Mouse (Mus musculus) neural tube, embryonic 14.5 days (tissue): ENCODE measurements at regions not wholly inside any gene's neighbourhood (a gene's known extent, or its start where the extent isn't known, plus 50 kb on each side); places are given as distances from the start of the nearest gene placed in this dataset.
A peak's percentile ranks its signal among the peaks of the same experiment; 100 is the strongest.

Experiments used
- ATAC-seq: fragments of 200-750 bp; cut with Nextera tagmentation; 2 replicates; pipeline ENCODE4 v1.8.0; 2017; ENCODE audit warnings: low read depth, mild to moderate bottlenecking, moderate TSS enrichment, moderate library complexity
- H3K27ac ChIP-seq: fragments of 300-500 bp; sonication (generic); 2 replicates; pipeline ENCODE4 v1.5.1; 2014; ENCODE audit warnings: low read depth, mild to moderate bottlenecking, control low read depth, low read length, moderate library complexity, mixed read lengths
- H3K27me3 ChIP-seq: fragments of 300-500 bp; sonication (generic); 2 replicates; pipeline ENCODE4 v1.6.1; 2014; ENCODE audit warnings: low read length; ENCODE audit not compliant: control insufficient read depth, insufficient read depth
- H3K36me3 ChIP-seq: fragments of 300-500 bp; sonication (generic); 2 replicates; pipeline ENCODE4 v1.6.1; 2014; ENCODE audit warnings: low read length, mixed read lengths; ENCODE audit not compliant: control insufficient read depth, insufficient read depth
- H3K4me1 ChIP-seq: fragments of 300-500 bp; sonication (generic); 2 replicates; pipeline ENCODE4 v1.6.1; 2014; ENCODE audit warnings: low read length; ENCODE audit not compliant: control insufficient read depth, insufficient read depth
- H3K4me2 ChIP-seq: fragments of 300-500 bp; sonication (generic); 2 replicates; pipeline ENCODE4 v1.6.1; 2014; ENCODE audit warnings: mild to moderate bottlenecking, low read depth, low read length, control low read depth
- H3K4me3 ChIP-seq: fragments of 300-500 bp; sonication (generic); 2 replicates; pipeline ENCODE4 v1.5.1; 2014; ENCODE audit warnings: low read depth, low read length, control low read depth, mixed read lengths
- H3K9ac ChIP-seq: fragments of 300-500 bp; sonication (generic); replicated peaks from 2 replicates; pipeline ENCODE4 v1.6.1; 2014; ENCODE audit warnings: low read depth, mild to moderate bottlenecking, control low read depth, low read length, mixed read lengths
- H3K9me3 ChIP-seq: fragments of 300-500 bp; sonication (generic); 2 replicates; pipeline ENCODE4 v1.6.1; 2016; ENCODE audit warnings: low read length; ENCODE audit not compliant: control insufficient read depth
- WGBS: fragments of 180-500 bp; shearing (Covaris S2); extraction: QIAGEN DNeasy Blood & Tissue Kit; methylation state at CpG from one replicate; pipeline ENCODE4 v1.1.7; 2014; 5-methylcytosine and 5-hydroxymethylcytosine counted together

- 19% methylated on average over 1 of the region's 1 CpGs for WGBS
- ATAC-seq = peak; percentile 61; the same call in 1 of the 2 replicates
- Histone ChIP-seq H3K36me3 (no peaks in the 10 kb centered on the region), H3K9ac (no peak overlapping the region), H3K27me3 (no peaks in the 10 kb centered on the region), H3K4me1 (0 out of 2 replicates have a peak, but pooled peaks cover 2% of the 10 kb centered on the region), H3K4me2 (no peak overlapping the region), H3K27ac (no peak overlapping the region), H3K4me3 (no peak overlapping the region), H3K9me3 (no peaks in the 10 kb centered on the region)
These were observed 203.2 kb downstream of the Pdgfra start for GRCm38 (mm10) chr5:75355266-75355665.

GRCm38 (mm10) chr5:75358869-75359268 lies 206.8 kb downstream of the Pdgfra start:
- Histone ChIP-seq H3K4me2 (no peak overlapping the region), H3K4me1 (0 out of 2 replicates have a peak, but pooled peaks cover 2% of the 10 kb centered on the region), H3K9me3 (no peaks in the 10 kb centered on the region), H3K36me3 (no peaks in the 10 kb centered on the region), H3K27ac (no peak overlapping the region), H3K4me3 (no peak overlapping the region), H3K27me3 (no peaks in the 10 kb centered on the region), H3K9ac (no peak overlapping the region)
- WGBS = 85% methylated on average over 5 of the region's 5 CpGs
- no peak for ATAC-seq

- Histone ChIP-seq H3K4me2 (no peak overlapping the region), H3K27me3 (no peaks in the 10 kb centered on the region), H3K27ac (no peak overlapping the region), H3K9me3 (no peaks in the 10 kb centered on the region), H3K9ac (no peak overlapping the region), H3K4me3 (no peak overlapping the region), H3K4me1 (no peaks in the 10 kb centered on the region), H3K36me3 (no peaks in the 10 kb centered on the region)
- ATAC-seq = no peak
- WGBS = 94% methylated on average over 6 of the region's 6 CpGs
These were observed 210.9 kb upstream of the Kit start for GRCm38 (mm10) chr5:75363832-75364231.

GRCm38 (mm10) chr5:75367282-75367681 lies 207.4 kb upstream of the Kit start:
- H3K4me1 ChIP-seq = no peaks in the 10 kb centered on the region
- H3K9ac ChIP-seq = no peak overlapping the region
- H3K27ac ChIP-seq = no peak overlapping the region
- no peak overlapping the region for H3K4me3 ChIP-seq
- 82% methylated on average over 5 of the region's 5 CpGs for WGBS
- H3K9me3 ChIP-seq = no peaks in the 10 kb centered on the region
- ATAC-seq = no peak
- no peak overlapping the region for H3K4me2 ChIP-seq
- no peaks in the 10 kb centered on the region for H3K36me3 ChIP-seq
- no peaks in the 10 kb centered on the region for H3K27me3 ChIP-seq

GRCm38 (mm10) chr5:75368691-75369090 lies 206.0 kb upstream of the Kit start:
- no peak overlapping the region for H3K4me3 ChIP-seq
- no peaks in the 10 kb centered on the region for H3K36me3 ChIP-seq
- no peak overlapping the region for H3K4me2 ChIP-seq
- no peaks in the 10 kb centered on the region for H3K4me1 ChIP-seq
- no peaks in the 10 kb centered on the region for H3K27me3 ChIP-seq
- H3K9me3 ChIP-seq = no peaks in the 10 kb centered on the region
- no peak for ATAC-seq
- H3K9ac ChIP-seq = no peak overlapping the region
- 93% methylated on average over 5 of the region's 5 CpGs for WGBS
- no peak overlapping the region for H3K27ac ChIP-seq

- no peaks in the 10 kb centered on the region for H3K27me3 ChIP-seq
- H3K27ac ChIP-seq = no peak overlapping the region
- ATAC-seq = no peak
- H3K4me1 ChIP-seq = 0 out of 2 replicates have a peak, but pooled peaks cover 2% of the 10 kb centered on the region
- no peak overlapping the region for H3K9ac ChIP-seq
- no peak overlapping the region for H3K4me2 ChIP-seq
- no peaks in the 10 kb centered on the region for H3K9me3 ChIP-seq
- WGBS = 66% methylated on average over 3 of the region's 3 CpGs
- no peaks in the 10 kb centered on the region for H3K36me3 ChIP-seq
- H3K4me3 ChIP-seq = no peak overlapping the region
These were observed 201.9 kb upstream of the Kit start for GRCm38 (mm10) chr5:75372849-75373248.

GRCm38 (mm10) chr5:75377311-75378300 lies 197.1 kb upstream of the Kit start:
- Histone ChIP-seq H3K27me3 (no peaks in the 10 kb centered on the region), H3K27ac (no peak overlapping the region), H3K4me2 (no peak overlapping the region), H3K36me3 (no peaks in the 10 kb centered on the region), H3K9ac (no peak overlapping the region), H3K4me3 (no peak overlapping the region), H3K9me3 (no peaks in the 10 kb centered on the region), H3K4me1 (0 out of 2 replicates have a peak, but pooled peaks cover 2% of the 10 kb centered on the region)
- ATAC-seq = no peak
- 36% methylated on average over 19 of the region's 19 CpGs for WGBS

GRCm38 (mm10) chr5:75378655-75379054 lies 196.1 kb upstream of the Kit start:
- Histone ChIP-seq H3K9me3 (no peaks in the 10 kb centered on the region), H3K36me3 (no peaks in the 10 kb centered on the region), H3K27ac (no peak overlapping the region), H3K4me2 (no peak overlapping the region), H3K4me1 (0 out of 2 replicates have a peak, but pooled peaks cover 2% of the 10 kb centered on the region), H3K4me3 (no peak overlapping the region), H3K9ac (no peak overlapping the region), H3K27me3 (no peaks in the 10 kb centered on the region)
- no peak for ATAC-seq
- WGBS = 63% methylated on average over 2 of the region's 2 CpGs

- Histone ChIP-seq H3K9me3 (no peaks in the 10 kb centered on the region), H3K4me1 (0 out of 2 replicates have a peak, but pooled peaks cover 2% of the 10 kb centered on the region), H3K9ac (no peak overlapping the region), H3K27ac (no peak overlapping the region), H3K27me3 (no peaks in the 10 kb centered on the region), H3K36me3 (no peaks in the 10 kb centered on the region), H3K4me2 (no peak overlapping the region), H3K4me3 (no peak overlapping the region)
- WGBS = 67% methylated on average over 1 of the region's 1 CpGs
- ATAC-seq = no peak
These were observed 194.4 kb upstream of the Kit start for GRCm38 (mm10) chr5:75380340-75380739.
